Mouse (Mus musculus): ENCODE results near the gene Ctdspl.

GRCm38 (mm10) chr9:118953465-118954194, 27.4 kb downstream of the Ctdspl start:
- TF ChIP-seq ZC3H11A (IDR thresholded peaks at IDR 0.05; ENCODE audit: borderline replicate concordance, low read depth, low read length) (no peak), ZNF384 (IDR thresholded peaks at IDR 0.05; ENCODE audit: low read depth, low read length) (no peak), MAFK (IDR thresholded peaks at IDR 0.05; ENCODE audit: insufficient read depth, low read depth, low read length) (no peak)
